Mouse (Mus musculus) left cerebral cortex, adult 18-20 months (tissue): ENCODE measurements around the gene Mrfap1. TPM values are rescaled to one million over a fixed set of nuclear protein-coding genes. Genes with fewer than 3 reads are reported as not detected.

Experiments
- DNase-seq, 2 experiments: peaks; one replicate each; pipeline ENCODE4 v3.0.0; 2021 to 2022; ENCODE audit warnings: low spot score in 2 of 2, mixed read lengths in 1 of 2
- long read RNA-seq, 2 experiments: library from polyadenylated mRNA; stranded (forward); transcript quantifications; one replicate each; pipeline ENCODE4 v2.0.0; 2021
- total RNA-seq, 2 experiments: library from RNA; stranded (reverse); gene quantifications; 2 replicates each; pipeline ENCODE4 v1.2.3; 2021

The Mrfap1 gene
- 100 to 1,000 TPM; 430 to 460 TPM for total RNA-seq
- long read RNA-seq, experiment 1, transcript Mrfap1-201 (2 exons, 1,648 nt): major isoform, 500 of 513 reads
- long read RNA-seq, experiment 1, partial matches to known transcripts: 0 of 513 reads
- long read RNA-seq, experiment 1, other reads (novel, unspliced or antisense): 13 of 513 reads
- long read RNA-seq, experiment 2, transcript Mrfap1-201 (2 exons, 1,648 nt): major isoform, 411 of 424 reads
- long read RNA-seq, experiment 2, partial matches to known transcripts: 0 of 424 reads
- long read RNA-seq, experiment 2, other reads (novel, unspliced or antisense): 13 of 424 reads

DNA sequence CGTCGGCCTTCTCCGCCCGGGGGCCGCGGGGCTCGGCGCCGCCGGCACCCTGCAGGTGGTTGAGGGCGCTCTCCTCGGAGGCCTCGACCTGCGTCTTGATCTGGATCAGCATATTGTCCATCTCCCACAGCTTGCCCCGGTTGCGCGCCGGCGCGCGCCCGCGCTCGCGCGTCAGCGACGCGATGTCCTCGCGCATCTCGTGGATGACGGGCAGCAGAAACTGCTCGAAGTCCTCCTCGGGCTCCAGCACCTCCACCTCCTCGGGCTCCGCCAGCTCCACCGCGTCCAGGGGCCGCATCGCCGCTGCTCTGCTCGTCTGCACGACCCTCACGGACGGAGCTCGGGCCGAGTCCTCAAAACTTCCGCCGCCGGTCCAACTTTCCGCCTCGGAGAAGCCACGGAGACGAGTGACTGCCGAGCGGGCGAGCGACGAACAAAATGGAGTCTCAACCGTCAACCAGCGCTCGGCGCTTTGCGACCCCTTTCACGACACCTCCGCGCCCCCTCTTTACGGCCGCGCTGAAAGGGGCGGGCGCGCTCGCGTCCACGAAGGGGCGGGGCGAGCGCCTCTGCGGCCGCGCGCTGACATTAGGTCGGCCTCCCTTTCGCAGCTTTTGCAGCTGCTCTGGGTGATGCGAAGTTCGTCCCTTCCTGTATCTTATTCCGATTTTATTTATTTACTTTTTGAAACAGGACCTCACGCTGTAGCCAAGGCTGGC lies at the start of gene Mrfap1:
Gene Mrfap1 (minus strand): TSS at position 477 of the 719 bp plus-strand sequence.
- DNase-seq: peak; percentile 94

DNA sequence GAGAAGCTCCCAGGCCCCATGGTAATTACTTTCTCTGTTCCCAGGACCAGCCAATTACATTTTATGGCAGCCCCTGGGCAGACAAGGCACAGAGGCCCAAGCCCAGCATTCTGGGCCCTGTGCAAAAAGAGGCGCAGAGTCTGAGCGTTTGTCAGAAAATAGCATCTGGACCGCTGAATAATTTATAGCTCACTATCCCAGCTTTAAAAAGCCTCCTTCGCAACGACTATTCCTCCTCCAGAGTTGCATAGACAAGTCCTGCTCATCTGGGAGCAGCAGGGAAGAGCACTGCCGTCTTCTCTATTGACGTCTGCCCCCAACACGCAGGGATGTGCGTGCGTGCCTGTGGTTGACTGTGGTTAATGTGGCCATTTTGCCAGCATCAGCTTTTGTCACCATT lies 47.9 kb upstream of the Mrfap1 start:
- peak; percentile 26 to 46 for DNase-seq

GRCm38 (mm10) chr5:36841701-36842100 lies 45.1 kb upstream of the Mrfap1 start:
- no peak for DNase-seq

DNA sequence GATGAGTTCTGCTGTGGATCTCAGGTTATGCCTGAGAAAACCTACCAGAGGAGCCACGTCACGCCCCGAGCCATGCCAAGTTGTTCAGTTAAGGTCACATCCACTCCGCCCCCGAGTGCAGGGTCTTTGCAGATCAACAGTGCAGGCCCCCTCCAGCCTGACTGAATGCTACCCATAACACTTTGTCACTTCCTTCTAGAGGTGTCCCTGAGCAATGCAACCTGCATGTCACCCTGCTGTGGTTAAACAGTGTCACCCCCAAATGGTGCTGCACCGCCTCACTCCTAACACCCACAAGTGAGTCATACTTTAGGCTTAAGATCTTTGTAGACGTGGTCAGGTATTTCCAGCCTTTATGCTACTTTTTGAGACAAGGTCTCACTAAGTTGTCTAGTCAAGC lies 43.5 kb upstream of the Mrfap1 start:
- DNase-seq: no peak

- no peak for DNase-seq
These were observed 43.0 kb upstream of the Mrfap1 start for GRCm38 (mm10) chr5:36839602-36840001.

- DNase-seq: peak; percentile 76 to 78
These were observed 42.5 kb upstream of the Mrfap1 start for GRCm38 (mm10) chr5:36839032-36839431.

GRCm38 (mm10) chr5:36835933-36836332 lies 39.4 kb upstream of the Mrfap1 start:
- DNase-seq: peak; percentile 85 to 87

DNA sequence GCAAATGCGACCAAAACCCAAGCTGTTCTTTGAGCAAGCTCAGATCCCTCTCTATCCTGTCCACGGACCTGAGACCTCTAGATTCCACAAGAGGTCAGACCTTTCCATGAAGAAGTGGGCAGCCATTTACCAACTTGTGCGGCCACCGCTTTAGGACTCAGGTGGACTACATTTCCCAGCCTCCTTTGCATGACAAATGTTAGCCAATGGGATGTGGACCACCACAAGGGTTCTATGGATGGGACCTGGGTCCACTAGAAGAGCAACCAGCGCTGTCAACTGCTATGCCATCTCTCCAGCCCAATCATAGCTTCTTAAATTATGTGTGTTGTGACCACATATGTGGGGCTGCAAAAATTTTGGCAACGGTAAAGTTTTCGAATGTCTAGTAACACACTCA lies 34.7 kb upstream of the Mrfap1 start:
- peak; percentile 51 to 56 for DNase-seq

- peak; percentile 90 to 93 for DNase-seq
These were observed 33.6 kb upstream of the Mrfap1 start, which contains the start of gene Man2b2 for GRCm38 (mm10) chr5:36829913-36830879. TSS of gene Man2b2 (minus strand) at chr5:36830653.

- DNase-seq: no peak
These were observed 32.5 kb upstream of the Mrfap1 start for GRCm38 (mm10) chr5:36829098-36829497.

- no peak for DNase-seq
These were observed 26.3 kb upstream of the Mrfap1 start for GRCm38 (mm10) chr5:36822907-36823306.

- DNase-seq: peak; percentile 75 to 79
These were observed 23.6 kb upstream of the Mrfap1 start for GRCm38 (mm10) chr5:36820142-36820541.

GRCm38 (mm10) chr5:36819742-36820141 lies 23.2 kb upstream of the Mrfap1 start:
- DNase-seq: no peak

- DNase-seq: no peak
These were observed 21.2 kb upstream of the Mrfap1 start for GRCm38 (mm10) chr5:36817738-36818137.

- no peak for DNase-seq
These were observed 18.0 kb upstream of the Mrfap1 start for GRCm38 (mm10) chr5:36814554-36814953.

DNA sequence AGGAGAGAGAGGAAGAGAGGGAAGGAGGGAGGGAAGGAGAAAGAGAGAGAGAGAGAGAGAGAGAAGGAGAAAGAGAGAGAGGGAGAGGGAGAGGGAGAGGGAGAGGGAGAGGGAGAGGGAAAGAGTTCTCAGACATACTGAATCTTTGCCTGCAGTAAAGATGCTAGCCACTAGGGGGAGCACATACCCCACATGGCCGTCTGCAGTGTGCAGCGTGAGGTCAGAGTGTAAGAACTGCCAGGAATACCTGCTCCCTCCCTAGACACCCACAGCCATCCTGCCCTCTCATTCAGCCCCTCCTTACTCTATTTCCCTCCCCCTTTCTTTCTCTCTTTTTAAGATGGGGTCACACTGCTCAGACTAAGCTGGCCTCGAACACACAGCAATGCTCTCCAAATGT lies 14.8 kb upstream of the Mrfap1 start:
- peak; percentile 67 to 77 for DNase-seq

DNA sequence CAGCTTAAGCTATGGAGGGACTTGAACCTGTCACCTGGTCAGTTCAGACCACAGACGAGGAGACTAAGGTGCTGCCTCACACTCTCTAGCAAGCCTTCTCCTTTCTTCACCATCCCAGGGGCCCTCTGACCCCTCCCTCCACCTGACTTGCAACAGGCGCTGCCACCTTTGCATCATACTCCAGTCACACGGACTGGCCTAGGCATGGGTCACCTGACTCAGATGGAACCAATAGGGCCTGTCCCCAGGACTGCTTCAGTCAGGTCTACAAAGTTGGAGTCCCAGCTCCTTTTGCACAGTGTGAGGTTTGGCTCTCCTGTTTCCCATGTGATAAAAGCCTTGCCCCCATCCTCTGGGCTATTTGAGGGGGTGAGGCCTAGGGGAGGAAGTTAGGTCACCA lies 14.1 kb upstream of the Mrfap1 start:
- no peak for DNase-seq

GRCm38 (mm10) chr5:36809123-36809522 lies 12.6 kb upstream of the Mrfap1 start:
- no peak for DNase-seq

DNA sequence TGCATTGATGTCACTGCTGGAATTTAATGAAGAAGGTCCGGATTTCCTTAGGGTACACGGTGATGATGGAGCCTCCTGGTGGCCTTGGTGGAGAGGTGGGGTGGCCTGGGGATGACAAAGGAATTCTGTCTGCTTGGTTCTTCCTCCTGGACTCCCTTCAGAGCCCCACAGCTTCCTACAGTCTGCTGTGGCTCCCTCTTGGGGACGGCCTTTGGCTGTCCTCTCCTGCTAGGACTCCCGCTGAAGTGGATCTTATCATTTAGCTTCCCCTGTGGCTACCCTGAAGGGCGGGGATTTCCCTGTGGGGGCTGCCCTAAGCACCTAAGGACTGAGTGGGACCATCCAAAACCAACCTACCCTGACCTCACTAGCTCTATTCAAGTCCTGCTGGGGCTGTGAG lies 10.5 kb upstream of the Mrfap1 start:
- no peak for DNase-seq

- no peak for DNase-seq
These were observed 719 bp upstream of the Mrfap1 start for GRCm38 (mm10) chr5:36797291-36797690.

GRCm38 (mm10) chr5:36795647-36796295 lies 801 bp downstream of the Mrfap1 start:
- DNase-seq: peak; percentile 67 to 77
